ENCODE assay signal across 9 mouse cellular contexts in genomic region chr14:119040253-119040652, GRCm38 (mm10). TPM values are rescaled to one million over a fixed set of nuclear protein-coding genes. Genes with fewer than 3 reads are reported as not detected.
A peak's percentile ranks its signal among the peaks of the same experiment; 100 is the strongest.
DNase-seq lines count a peak whose midpoint lies in the region; ATAC-seq and TF ChIP-seq lines count a peak whose summit lies in the region.
"Had no signal": no experiment of that assay in that cellular context is flagged by ENCODE, and none has a peak within 500 bp of the region (broad histone marks: within the 10 kb centered on the region; RNA-seq: fewer than 3 reads in every experiment).

No protein-coding gene starts in this region.

- DNase-seq in CD4-positive, CD25-positive, alpha-beta regulatory T cell, adult 2 months (ENCODE audit: low read depth, low spot score) = peak; percentile 43
- DNase-seq in midbrain, embryonic 10.5 days (ENCODE audit: low spot score) = peak; percentile 24
- DNase-seq in c-Kit-positive CD71-positive TER-119-negative erythroid progenitor cells, embryonic 14.5 days (ENCODE audit: low read depth) = peak; percentile 20
- DNase-seq in forebrain, postnatal 0 days = peak; percentile 57
- peak; percentile 45 for DNase-seq in liver, postnatal 0 days
- DNase-seq in stomach, postnatal 0 days (ENCODE audit: low spot score) = peak; percentile 58

- H3K36me3 ChIP-seq in midbrain, embryonic 10.5 days = peaks cover 29% of the 10 kb centered on the region
- H3K36me3 ChIP-seq in midbrain, embryonic 16.5 days (ENCODE audit: control insufficient read depth, insufficient read depth, low read length) = peaks cover 10% of the 10 kb centered on the region; the same call in 1 of the 2 replicates
- H3K36me3 ChIP-seq in forebrain, postnatal 0 days (ENCODE audit: insufficient read depth) = peaks cover 10% of the 10 kb centered on the region
- H3K36me3 ChIP-seq in liver, postnatal 0 days (replicated peaks; ENCODE audit: insufficient read depth, low read length) = no peaks in the 10 kb centered on the region
- no peaks in the 10 kb centered on the region for H3K36me3 ChIP-seq in stomach, postnatal 0 days (ENCODE audit: control insufficient read depth, insufficient read depth, low read length)

- no peak overlapping the region for H3K4me3 ChIP-seq in midbrain, embryonic 10.5 days
- no peak overlapping the region for H3K4me3 ChIP-seq in midbrain, embryonic 16.5 days (ENCODE audit: low read depth, low read length)
- H3K4me3 ChIP-seq in forebrain, postnatal 0 days (ENCODE audit: low read depth, low read length) = no peak overlapping the region
- H3K4me3 ChIP-seq in liver, postnatal 0 days (ENCODE audit: low read depth, low read length) = no peak overlapping the region
- H3K4me3 ChIP-seq in stomach, postnatal 0 days (ENCODE audit: low read depth, low read length) = no peak overlapping the region
- H3K4me3 ChIP-seq: lung, embryonic 15.5 days had no signal

- WGBS in midbrain, embryonic 10.5 days = 69% methylated on average over 1 of the region's 1 CpGs
- WGBS in midbrain, embryonic 16.5 days = 63% methylated on average over 1 of the region's 1 CpGs
- 45% methylated on average over 1 of the region's 1 CpGs for WGBS in forebrain, postnatal 0 days
- WGBS in liver, postnatal 0 days (ENCODE audit: insufficient replicate concordance) = 54% methylated on average over 1 of the region's 1 CpGs
- 54% methylated on average over 1 of the region's 1 CpGs for WGBS in stomach, postnatal 0 days

- H3K9ac ChIP-seq in midbrain, embryonic 16.5 days (ENCODE audit: low read depth, low read length) = no peak overlapping the region
- H3K9ac ChIP-seq in forebrain, postnatal 0 days = no peak overlapping the region
- H3K9ac ChIP-seq in liver, postnatal 0 days (replicated peaks) = no peak overlapping the region
- H3K9ac ChIP-seq in stomach, postnatal 0 days (ENCODE audit: low read length) = no peak overlapping the region
- H3K9ac ChIP-seq: lung, embryonic 15.5 days had no signal

- H3K27ac ChIP-seq in midbrain, embryonic 10.5 days (replicated peaks) = no peak overlapping the region
- H3K27ac ChIP-seq in midbrain, embryonic 16.5 days (ENCODE audit: low read length) = no peak overlapping the region
- no peak overlapping the region for H3K27ac ChIP-seq in forebrain, postnatal 0 days (ENCODE audit: low read depth, low read length)
- H3K27ac ChIP-seq in liver, postnatal 0 days (ENCODE audit: low read depth) = no peak overlapping the region
- no peak overlapping the region for H3K27ac ChIP-seq in stomach, postnatal 0 days (replicated peaks)
- H3K27ac ChIP-seq: lung, embryonic 15.5 days had no signal

- ATAC-seq in CD4-positive, CD25-positive, alpha-beta regulatory T cell, adult 4 months = no peak
- no peak for ATAC-seq in midbrain, embryonic 16.5 days
- ATAC-seq in forebrain, postnatal 0 days = peak; percentile 48; the same call in 1 of the 2 replicates
- no peak for ATAC-seq in liver, postnatal 0 days
- ATAC-seq in stomach, postnatal 0 days (ENCODE audit: low FRiP score, low TSS enrichment) = no peak

- H3K9me3 ChIP-seq in midbrain, embryonic 10.5 days (replicated peaks) = no peaks in the 10 kb centered on the region
- H3K9me3 ChIP-seq in midbrain, embryonic 16.5 days (replicated peaks; ENCODE audit: control insufficient read depth, low read length, poor library complexity, severe bottlenecking) = no peaks in the 10 kb centered on the region
- no peaks in the 10 kb centered on the region for H3K9me3 ChIP-seq in forebrain, postnatal 0 days (ENCODE audit: low read length)
- no peaks in the 10 kb centered on the region for H3K9me3 ChIP-seq in liver, postnatal 0 days (ENCODE audit: low read length)
- H3K9me3 ChIP-seq in stomach, postnatal 0 days (ENCODE audit: control insufficient read depth, low read length) = no peaks in the 10 kb centered on the region
- H3K9me3 ChIP-seq: lung, embryonic 15.5 days had no signal

- no peak for TF ChIP-seq EP300 in liver, postnatal 0 days (IDR thresholded peaks at IDR 0.05; ENCODE audit: low read depth)
- no peak for TF ChIP-seq EP300 in stomach, postnatal 0 days (optimal IDR thresholded peaks at IDR 0.05)

- H3K4me1 ChIP-seq in midbrain, embryonic 10.5 days = peaks cover 15% of the 10 kb centered on the region
- H3K4me1 ChIP-seq in midbrain, embryonic 16.5 days (ENCODE audit: control insufficient read depth, insufficient read depth, low read length) = peaks cover 5% of the 10 kb centered on the region; the same call in 1 of the 2 replicates
- H3K4me1 ChIP-seq in forebrain, postnatal 0 days (ENCODE audit: insufficient read depth) = no peaks in the 10 kb centered on the region
- no peaks in the 10 kb centered on the region for H3K4me1 ChIP-seq in liver, postnatal 0 days (ENCODE audit: insufficient read depth)
- no peaks in the 10 kb centered on the region for H3K4me1 ChIP-seq in stomach, postnatal 0 days (replicated peaks; ENCODE audit: control insufficient read depth, insufficient read depth)

- no peaks in the 10 kb centered on the region for H3K27me3 ChIP-seq in midbrain, embryonic 10.5 days (ENCODE audit: low read depth, poor library complexity, severe bottlenecking)
- H3K27me3 ChIP-seq in midbrain, embryonic 16.5 days (ENCODE audit: control insufficient read depth, insufficient read depth, low read depth, low read length) = no peaks in the 10 kb centered on the region
- H3K27me3 ChIP-seq in forebrain, postnatal 0 days (ENCODE audit: insufficient read depth, low read length) = no peaks in the 10 kb centered on the region
- no peaks in the 10 kb centered on the region for H3K27me3 ChIP-seq in liver, postnatal 0 days (ENCODE audit: insufficient read depth, low read length)
- no peaks in the 10 kb centered on the region for H3K27me3 ChIP-seq in stomach, postnatal 0 days (ENCODE audit: control insufficient read depth, insufficient read depth, low read length)
- H3K27me3 ChIP-seq: lung, embryonic 15.5 days had no signal

- H3K4me2 ChIP-seq in midbrain, embryonic 16.5 days (ENCODE audit: low read length) = no peak overlapping the region
- H3K4me2 ChIP-seq in forebrain, postnatal 0 days (ENCODE audit: low read depth) = no peak overlapping the region
- no peak overlapping the region for H3K4me2 ChIP-seq in liver, postnatal 0 days (ENCODE audit: low read depth, low read length)
- no peak overlapping the region for H3K4me2 ChIP-seq in stomach, postnatal 0 days (replicated peaks; ENCODE audit: low read depth)
- H3K4me2 ChIP-seq: lung, embryonic 15.5 days had no signal

- peak; percentile 69 for TF ChIP-seq CTCF in forebrain, postnatal 0 days (IDR thresholded peaks at IDR 0.05; ENCODE audit: low read depth)
- peak; percentile 63 for TF ChIP-seq CTCF in liver, postnatal 0 days (IDR thresholded peaks at IDR 0.05; ENCODE audit: low read depth)
- TF ChIP-seq CTCF in stomach, postnatal 0 days (IDR thresholded peaks at IDR 0.05; ENCODE audit: low read depth) = peak; percentile 81

RNA-seq across cellular contexts. Expression of gene Uggt2, which starts 59.0 kb away (rescaled TPM):
- polyA plus RNA-seq in CD4-positive, CD25-positive, alpha-beta regulatory T cell, adult 4 months (2017; shearing (Covaris generic)) = 1 to 10 TPM; 2.1 to 3.4 TPM
- polyA plus RNA-seq in midbrain, embryonic 10.5 days (2016; fragmentation: Nextera tagmentation; extraction: Ambion mirVana) = 13.2 and 14.2 TPM in 2 replicates
- 20.0 and 23.8 TPM in 2 replicates for polyA plus RNA-seq in midbrain, embryonic 16.5 days (2015; fragmentation: Nextera tagmentation; extraction: Ambion mirVana)
- total RNA-seq in forebrain, postnatal 0 days (2014; rRNA removed) = 20.3 and 22.0 TPM in 2 replicates
- 3.1 and 6.9 TPM in 2 replicates for polyA plus RNA-seq in forebrain, postnatal 0 days (2015; fragmentation: Nextera tagmentation; extraction: Ambion mirVana)
- polyA plus RNA-seq in liver, postnatal 0 days (2015; fragmentation: Nextera tagmentation; extraction: Ambion mirVana) = 1.4 and 1.7 TPM in 2 replicates
- polyA plus RNA-seq in stomach, postnatal 0 days (2015; fragmentation: Nextera tagmentation; extraction: Ambion mirVana) = 2.7 and 3.2 TPM in 2 replicates
